Mouse (Mus musculus) heart, postnatal 0 days (tissue): ENCODE measurements around the gene Nectin1.

Experiments
- CTCF ChIP-seq: IDR thresholded peaks from 2 replicates; pipeline ENCODE4 v1.5.1; 2016; ENCODE audit warnings: antibody characterized with exemption, control low read depth, low read depth
- EP300 ChIP-seq: IDR thresholded peaks from 2 replicates; pipeline ENCODE4 v1.6.1; 2016; ENCODE audit warnings: antibody characterized with exemption, low read depth

- no peak for TF ChIP-seq CTCF
- TF ChIP-seq EP300 = no peak
Measured at GRCm38 (mm10) chr9:43769940-43770339, 26.2 kb downstream of the Nectin1 start.
